Mouse (Mus musculus): Measurements from ENCODE around the gene Hsd3b7. TPM values are rescaled to one million over a fixed set of nuclear protein-coding genes. Genes with fewer than 3 reads are reported as not detected.

The Hsd3b7 gene
- polyA plus RNA-seq, 2 experiments: 44.8 TPM

DNA sequence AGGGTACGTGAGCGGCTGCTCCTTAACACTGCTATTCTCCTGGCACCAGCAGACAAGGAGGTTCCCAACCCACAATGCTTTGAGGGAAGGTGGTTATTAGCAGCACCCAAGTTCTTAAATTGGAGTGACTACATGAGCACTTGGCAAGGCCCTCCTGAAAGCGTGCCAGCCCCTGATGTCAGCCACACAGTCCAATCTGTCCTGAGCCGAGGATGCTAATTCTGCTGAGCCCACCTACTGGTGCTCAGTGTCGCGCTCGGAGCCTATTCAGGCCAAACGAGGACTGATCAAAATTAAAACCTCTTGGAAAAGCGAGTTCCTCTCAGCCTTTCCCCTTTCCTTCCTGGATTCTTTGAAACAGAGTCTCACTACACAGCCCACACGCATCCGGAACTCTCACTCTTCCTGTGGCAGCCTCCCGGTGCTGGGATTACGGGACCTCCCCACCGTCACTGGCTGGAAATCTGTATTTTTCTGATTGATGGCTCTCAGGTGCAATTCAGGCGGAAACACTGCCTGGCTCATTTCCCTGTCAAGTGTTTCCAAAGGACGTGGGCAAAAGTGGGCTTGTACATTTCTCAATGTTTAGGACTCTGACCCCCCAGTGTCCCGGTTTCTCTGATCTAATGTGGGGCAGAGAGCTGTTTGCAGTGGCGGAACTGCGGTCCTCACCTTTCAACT lies 14.0 kb downstream of the Hsd3b7 start:
- Histone ChIP-seq H3K27ac (peak overlapping the region; percentile 43), H3K9me3 (ENCODE audit: control insufficient read depth, low read length) (no peaks in the 10 kb centered on the region), H3K9ac (replicated peaks) (no peak overlapping the region), H3K4me3 (ENCODE audit: insufficient read depth in 1 of 2, low read depth in 2 of 2, low read length in 2 of 2) (no peak overlapping the region), H3K36me3 (replicated peaks; ENCODE audit: control insufficient read depth, insufficient read depth, low read depth) (no peaks in the 10 kb centered on the region), H3K27me3 (ENCODE audit: control insufficient read depth, insufficient read depth, low read length) (no peaks in the 10 kb centered on the region), H3K4me2 (ENCODE audit: low read depth) (0 out of 2 replicates have a peak overlapping the region, but pooled peaks have one; percentile 11), H3K4me1 (replicated peaks; ENCODE audit: control insufficient read depth in 2 of 2, insufficient read depth in 2 of 2, low read length in 1 of 2) (peaks cover 0 to 13% of the 10 kb centered on the region in 2 experiments; a peak in 2 of 4 replicates)
- ATAC-seq (ENCODE audit: insufficient read depth): 0 out of 2 replicates have a peak, but pooled peaks have one; percentile 21
- DNase-seq (ENCODE audit: low read depth in 3 of 3, low spot score in 3 of 3): no peak
- TF ChIP-seq CTCF (IDR thresholded peaks at IDR 0.05; ENCODE audit: low read depth): no peak
- TF ChIP-seq EP300 (IDR thresholded peaks at IDR 0.05; ENCODE audit: low read depth): no peak
- 71% methylated on average over 19 of the region's 19 CpGs for WGBS (ENCODE audit: insufficient replicate concordance)

DNA sequence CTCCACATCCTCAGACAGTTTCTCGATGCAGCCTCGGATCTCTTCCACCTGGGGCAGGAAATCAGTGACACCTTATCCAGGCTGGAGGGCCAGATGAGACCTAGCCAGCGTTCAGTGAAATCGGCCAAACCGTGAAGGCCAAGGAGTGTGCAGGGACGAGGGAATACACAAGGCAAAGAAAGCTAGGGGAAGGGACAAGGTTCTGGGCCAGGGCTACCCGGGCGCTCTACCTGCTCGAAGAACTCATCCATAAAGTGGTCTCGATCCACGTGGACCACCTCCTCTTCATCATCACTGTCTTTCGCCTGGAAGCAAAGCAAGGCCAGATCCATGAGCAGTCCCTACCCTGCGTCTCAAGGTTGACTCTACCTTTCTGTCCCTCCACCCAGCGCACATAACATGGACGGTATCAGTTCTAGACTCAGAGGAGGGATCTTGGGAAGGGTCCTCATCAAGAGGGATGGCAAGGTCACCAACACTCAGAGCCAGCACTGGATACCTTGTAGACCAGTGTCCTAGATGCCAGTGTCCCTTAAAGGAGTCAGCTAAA lies 14.8 kb downstream of the Hsd3b7 start:
- no peak overlapping the region for H3K27ac ChIP-seq
- H3K4me1 ChIP-seq (replicated peaks; ENCODE audit: control insufficient read depth in 2 of 2, insufficient read depth in 2 of 2, low read length in 1 of 2): peaks cover 0 to 13% of the 10 kb centered on the region in 2 experiments; a peak in 2 of 4 replicates

DNA sequence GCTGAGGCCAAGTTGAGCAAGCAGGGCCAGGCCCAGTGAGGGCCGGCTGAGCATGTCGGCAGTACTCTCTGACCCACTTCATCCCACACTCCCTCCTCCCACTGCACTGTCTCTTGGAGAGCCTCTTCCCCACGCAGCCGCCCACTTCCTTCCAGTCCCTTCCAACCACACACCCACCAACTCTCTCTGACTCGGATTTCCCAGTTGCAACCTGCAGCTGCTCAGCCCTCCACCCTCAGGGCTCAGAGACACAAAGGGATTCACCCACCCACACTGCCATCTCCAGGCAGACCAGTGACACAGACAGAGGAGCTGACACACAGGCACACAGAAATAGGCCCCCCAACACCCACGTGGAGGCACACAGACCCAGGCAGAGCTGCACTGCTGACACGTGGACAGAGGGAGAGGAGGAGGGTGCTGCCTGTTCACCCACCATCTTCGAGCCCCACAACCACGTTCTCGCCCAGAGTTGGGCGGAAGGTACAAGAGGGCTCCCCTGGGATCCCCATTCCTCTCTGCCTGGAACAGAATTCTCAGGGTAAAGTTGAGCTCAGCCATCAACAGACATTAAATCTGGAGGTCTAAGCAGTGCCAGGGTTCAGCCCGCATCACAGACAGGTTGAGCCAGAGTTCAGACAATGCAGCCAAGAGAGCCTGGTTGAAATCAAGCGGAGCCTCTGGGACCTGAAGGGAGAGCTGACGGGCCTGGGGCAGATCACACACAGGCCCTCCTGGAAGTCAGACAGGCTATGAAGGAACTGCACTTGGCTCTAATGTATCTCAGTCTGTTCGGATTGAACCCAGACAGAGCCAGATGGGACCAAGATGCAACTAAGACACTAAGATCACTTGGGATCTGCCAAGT lies 15.8 kb downstream of the Hsd3b7 start:
- Histone ChIP-seq H3K4me1 (replicated peaks; ENCODE audit: control insufficient read depth in 2 of 2, insufficient read depth in 2 of 2, low read length in 1 of 2) (peaks cover 0 to 13% of the 10 kb centered on the region in 2 experiments; a peak in 2 of 4 replicates), H3K4me3 (ENCODE audit: insufficient read depth in 1 of 2, low read depth in 2 of 2, low read length in 2 of 2) (no peak overlapping the region), H3K27ac (no peak overlapping the region), H3K27me3 (ENCODE audit: control insufficient read depth, insufficient read depth, low read length) (no peaks in the 10 kb centered on the region), H3K4me2 (ENCODE audit: low read depth) (no peak overlapping the region), H3K9me3 (ENCODE audit: control insufficient read depth, low read length) (no peaks in the 10 kb centered on the region), H3K9ac (replicated peaks) (no peak overlapping the region), H3K36me3 (replicated peaks; ENCODE audit: control insufficient read depth, insufficient read depth, low read depth) (no peaks in the 10 kb centered on the region)
- DNase-seq (ENCODE audit: low read depth in 3 of 3, low spot score in 3 of 3): no peak
- TF ChIP-seq EP300 (IDR thresholded peaks at IDR 0.05; ENCODE audit: low read depth) (no peak), CTCF (IDR thresholded peaks at IDR 0.05; ENCODE audit: low read depth) (peak; percentile 67)
- peak; percentile 31; the same call in 1 of the 2 replicates for ATAC-seq (ENCODE audit: insufficient read depth)
- WGBS (ENCODE audit: insufficient replicate concordance): 42% methylated on average over 15 of the region's 15 CpGs

More for the DNA sequence above, 14.8 kb downstream of the Hsd3b7 start:
- Histone ChIP-seq H3K27me3 (ENCODE audit: control insufficient read depth, insufficient read depth, low read length) (no peaks in the 10 kb centered on the region), H3K9ac (replicated peaks) (no peak overlapping the region), H3K36me3 (replicated peaks; ENCODE audit: control insufficient read depth, insufficient read depth, low read depth) (no peaks in the 10 kb centered on the region), H3K4me3 (ENCODE audit: insufficient read depth in 1 of 2, low read depth in 2 of 2, low read length in 2 of 2) (no peak overlapping the region), H3K4me2 (ENCODE audit: low read depth) (no peak overlapping the region), H3K9me3 (ENCODE audit: control insufficient read depth, low read length) (no peaks in the 10 kb centered on the region)
- DNase-seq (ENCODE audit: low read depth in 3 of 3, low spot score in 3 of 3): no peak
- TF ChIP-seq CTCF (IDR thresholded peaks at IDR 0.05; ENCODE audit: low read depth): no peak
- TF ChIP-seq EP300 (IDR thresholded peaks at IDR 0.05; ENCODE audit: low read depth): no peak
- no peak for ATAC-seq (ENCODE audit: insufficient read depth)
- 74% methylated on average over 15 of the region's 15 CpGs for WGBS (ENCODE audit: insufficient replicate concordance)

DNA sequence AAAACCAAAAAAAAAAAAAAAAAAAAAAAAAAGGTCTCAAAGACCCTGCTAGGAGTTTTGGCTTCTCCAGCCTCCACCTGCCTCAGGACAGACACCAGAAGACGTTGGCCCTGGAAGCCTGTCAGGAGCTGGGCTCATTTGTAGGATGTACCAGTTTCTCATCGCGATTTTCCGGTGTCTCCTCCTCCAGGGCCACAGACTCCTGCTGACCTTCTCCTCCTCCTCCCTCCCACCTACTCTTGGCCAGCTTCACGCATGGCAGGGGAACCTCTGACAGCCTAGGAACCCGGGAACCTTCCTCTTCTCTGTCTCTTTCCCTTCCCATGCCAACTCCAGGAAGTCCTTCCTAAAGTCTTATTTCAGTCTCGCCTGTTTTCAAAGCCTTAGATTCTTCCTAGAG lies 16.6 kb downstream of the Hsd3b7 start:
- H3K4me1 ChIP-seq (replicated peaks; ENCODE audit: control insufficient read depth in 2 of 2, insufficient read depth in 2 of 2, low read length in 1 of 2): peaks cover 0 to 13% of the 10 kb centered on the region in 2 experiments; a peak in 2 of 4 replicates
- no peaks in the 10 kb centered on the region for H3K9me3 ChIP-seq (ENCODE audit: control insufficient read depth, low read length)
- H3K27ac ChIP-seq: no peak overlapping the region
- DNase-seq (ENCODE audit: low read depth in 3 of 3, low spot score in 3 of 3) (no peak), ATAC-seq (ENCODE audit: insufficient read depth) (no peak)
- H3K9ac ChIP-seq (replicated peaks): no peak overlapping the region
- no peak overlapping the region for H3K4me3 ChIP-seq (ENCODE audit: insufficient read depth in 1 of 2, low read depth in 2 of 2, low read length in 2 of 2)
- 73% methylated on average over 7 of the region's 7 CpGs for WGBS (ENCODE audit: insufficient replicate concordance)
- no peaks in the 10 kb centered on the region for H3K27me3 ChIP-seq (ENCODE audit: control insufficient read depth, insufficient read depth, low read length)
- TF ChIP-seq EP300 (IDR thresholded peaks at IDR 0.05; ENCODE audit: low read depth) (no peak), CTCF (IDR thresholded peaks at IDR 0.05; ENCODE audit: low read depth) (no peak)
- H3K4me2 ChIP-seq (ENCODE audit: low read depth): no peak overlapping the region
- H3K36me3 ChIP-seq (replicated peaks; ENCODE audit: control insufficient read depth, insufficient read depth, low read depth): no peaks in the 10 kb centered on the region
